Mouse (Mus musculus): Measurements from ENCODE around the gene Nsun3. TPM values are rescaled to one million over a fixed set of nuclear protein-coding genes. Genes with fewer than 3 reads are reported as not detected.

Nsun3 gene
- 6.3 and 9.7 TPM in 2 replicates for polyA plus RNA-seq (2015; fragmentation: Nextera tagmentation; extraction: Ambion mirVana)

DNA sequence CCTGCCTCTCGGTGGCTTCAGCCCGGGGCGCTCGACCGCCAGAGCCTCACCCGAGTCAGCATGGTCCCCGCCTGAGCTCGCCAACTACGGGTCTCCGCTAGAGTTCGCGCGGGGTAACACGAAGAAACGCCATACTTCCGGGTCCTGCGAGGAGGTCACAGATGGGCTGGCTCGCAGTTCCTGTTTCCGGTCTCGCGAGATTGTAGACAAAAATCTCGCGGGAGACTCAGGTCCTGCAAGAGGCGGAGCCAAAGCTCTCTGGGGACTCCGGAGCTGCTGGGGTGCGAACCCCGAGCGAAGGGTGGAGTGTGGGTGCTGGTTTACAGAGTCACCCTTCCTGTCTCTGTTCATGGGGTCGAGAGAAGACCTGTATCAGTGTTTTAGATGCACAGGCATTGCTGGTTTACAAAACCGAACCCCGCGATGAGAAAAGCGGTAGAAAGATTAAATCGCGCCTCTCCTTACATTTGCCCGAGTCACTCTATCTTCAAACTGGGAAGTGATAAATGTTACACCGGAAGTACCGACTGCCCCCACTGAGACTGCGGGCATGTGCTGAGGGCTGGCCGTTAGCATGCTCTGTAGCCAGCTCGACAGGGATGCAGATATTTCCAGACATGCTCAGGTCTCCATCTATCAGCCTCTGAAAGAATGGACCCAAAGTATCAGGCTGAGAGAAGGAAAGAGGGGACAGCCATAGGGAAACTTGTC, at the start of gene Nsun3:
Gene Nsun3, minus strand, starts transcription at position 198 of the 711 bp plus-strand sequence.

DNA sequence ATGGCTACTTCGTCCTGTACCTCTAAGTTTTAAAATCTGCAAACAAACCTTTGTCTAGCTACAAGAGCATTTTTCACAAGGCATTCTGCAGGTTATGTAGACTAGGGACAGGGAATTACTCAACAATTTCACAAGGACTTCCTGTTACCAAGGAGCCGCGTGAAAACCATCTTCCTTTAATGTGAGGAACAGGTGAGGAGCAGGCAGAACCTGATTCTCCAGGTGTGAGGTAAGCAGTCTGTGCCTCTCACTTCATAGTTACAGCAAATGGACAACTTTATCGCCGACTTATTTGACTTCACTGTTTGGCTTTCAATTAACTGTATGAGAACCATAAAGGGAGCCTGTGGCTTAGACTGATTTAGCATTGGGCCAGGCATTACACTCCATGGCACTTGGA, 27.9 kb upstream of the Nsun3 start, which contains the start of gene Stx19:
Gene Stx19, plus strand, starts transcription at position 186 of the 400 bp plus-strand sequence.

Small RNA genes within 50 kb of the gene (microRNA-seq; reads per million reads assigned to microRNA genes)
- gene Gm25986 (ENCODE audit: borderline replicate concordance, insufficient number of aligned reads): not detected

Other genes with a start within 250 kb of the Nsun3 start
- gene Stx19, start 27.9 kb upstream of the Nsun3 start, polyA plus RNA-seq (2015; fragmentation: Nextera tagmentation; extraction: Ambion mirVana): 0.22 and 0.30 TPM in 2 replicates
- 12.4 and 13.4 TPM in 2 replicates for gene Arl13b, start 60.2 kb upstream of the Nsun3 start, polyA plus RNA-seq (2015; fragmentation: Nextera tagmentation; extraction: Ambion mirVana)
- 46.4 and 79.3 TPM in 2 replicates for gene Pros1, start 67.5 kb upstream of the Nsun3 start, polyA plus RNA-seq (2015; fragmentation: Nextera tagmentation; extraction: Ambion mirVana)

All from adrenal gland, postnatal 0 days (tissue).